Mouse (Mus musculus): ENCODE results near the gene Trpc5os. TPM values are rescaled to one million over a fixed set of nuclear protein-coding genes. Genes with fewer than 3 reads are reported as not detected.

Gene Trpc5os
- polyA plus RNA-seq (2014; fragmentation: Illumina TruSeq; extraction: RNeasy Lipid Tissue Mini Kit (QIAGEN cat#74804); ENCODE audit: low replicate concordance): not detected

DNA sequence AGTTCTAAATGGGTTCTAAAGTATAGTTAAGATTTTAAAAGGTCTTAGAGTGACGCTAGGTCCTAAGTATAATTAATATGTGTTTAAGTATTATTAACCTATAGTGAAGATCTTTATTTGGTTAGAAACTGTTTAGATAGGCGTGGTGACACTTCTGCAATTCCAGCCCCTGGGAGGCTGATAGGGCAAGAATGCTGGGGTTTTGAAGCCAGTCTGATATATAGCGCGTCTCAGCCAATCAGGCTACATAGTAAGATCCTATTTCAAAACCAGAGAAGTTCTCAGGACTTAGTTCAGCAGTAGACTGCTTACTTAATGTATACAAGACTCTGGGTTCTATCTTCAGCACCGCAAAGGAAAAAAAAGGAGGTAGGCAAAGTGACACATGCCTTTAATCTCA, at the start of gene Trpc5os:
TSS of gene Trpc5os (plus strand) at position 301 of the 400 bp plus-strand sequence.

Other genes starting within 250 kb of the Trpc5os start
- gene Alg13, start 138.8 kb upstream of the Trpc5os start, polyA plus RNA-seq (2014; fragmentation: Illumina TruSeq; extraction: RNeasy Lipid Tissue Mini Kit (QIAGEN cat#74804); ENCODE audit: low replicate concordance): 20.2 TPM
- gene Trpc5, start 231.6 kb downstream of the Trpc5os start, polyA plus RNA-seq (2014; fragmentation: Illumina TruSeq; extraction: RNeasy Lipid Tissue Mini Kit (QIAGEN cat#74804); ENCODE audit: low replicate concordance): not detected
- 0.15 TPM for gene Rtl4, start 232.3 kb downstream of the Trpc5os start, polyA plus RNA-seq (2014; fragmentation: Illumina TruSeq; extraction: RNeasy Lipid Tissue Mini Kit (QIAGEN cat#74804); ENCODE audit: low replicate concordance)

Measured in small intestine, adult 10 weeks (tissue).